Comparison of ENCODE assay signal across 9 mouse cellular contexts in genomic region chr17:26979426-26979825, GRCm38 (mm10).
"Had no signal": no experiment of that assay in that cellular context is flagged by ENCODE, and none has a peak within 500 bp of the region (broad histone marks: within the 10 kb centered on the region; RNA-seq: fewer than 3 reads in every experiment).

No protein-coding gene starts in this region.

- H3K27ac ChIP-seq: limb, embryonic 13.5 days; liver, embryonic 14.5 days; neural tube, embryonic 12.5 days had no signal

- H3K4me2 ChIP-seq: limb, embryonic 13.5 days; neural tube, embryonic 12.5 days had no signal

- H3K4me3 ChIP-seq: limb, embryonic 13.5 days; neural tube, embryonic 12.5 days had no signal

- H3K27me3 ChIP-seq: limb, embryonic 13.5 days; neural tube, embryonic 12.5 days had no signal

- DNase-seq: kidney, adult 11 months; kidney, postnatal 10 days; left cerebral cortex, postnatal 4 days; lung, adult 18-20 months; midbrain, embryonic 14.5 days; retina, postnatal 1 day had no signal

- H3K9ac ChIP-seq: limb, embryonic 13.5 days; liver, embryonic 14.5 days; neural tube, embryonic 12.5 days had no signal

- H3K9me3 ChIP-seq: neural tube, embryonic 12.5 days had no signal
